In the genomic region with DNA sequence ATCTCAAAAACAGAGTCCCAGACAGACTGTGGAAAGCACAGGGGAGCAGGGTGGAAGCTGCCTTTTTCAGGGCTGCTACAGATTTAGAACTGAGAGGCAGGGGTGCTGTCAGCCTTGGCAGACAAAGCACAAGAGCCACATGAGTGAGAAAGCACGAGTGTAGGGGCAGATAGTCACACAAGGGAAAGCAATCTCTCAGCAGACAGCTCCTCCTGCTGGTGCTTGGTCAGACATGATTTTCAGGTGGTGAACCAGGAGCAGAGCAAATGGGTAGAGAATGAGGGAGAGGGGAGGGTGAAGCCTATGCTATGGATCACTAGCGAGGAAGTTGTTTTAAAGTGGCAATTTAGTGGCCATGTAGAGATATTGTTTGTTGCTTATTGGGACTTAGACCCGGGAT, we compare ENCODE assay signal across 12 mouse cellular contexts.
DNase-seq lines count a peak whose midpoint lies in the region; ATAC-seq and TF ChIP-seq lines count a peak whose summit lies in the region.
"Had no signal": no experiment of that assay in that cellular context is flagged by ENCODE, and none has a peak within 500 bp of the region (broad histone marks: within the 10 kb centered on the region; RNA-seq: fewer than 3 reads in every experiment).

No protein-coding gene starts in this region.

- ATAC-seq in kidney, postnatal 0 days (replicated peaks; ENCODE audit: low FRiP score, low read depth): no peak

- 45% methylated on average over 3 of the region's 3 CpGs for WGBS in kidney, postnatal 0 days

- no peaks in the 10 kb centered on the region for H3K36me3 ChIP-seq in kidney, postnatal 0 days (ENCODE audit: insufficient read depth, low read length)
- H3K36me3 ChIP-seq: hindbrain, embryonic 10.5 days; limb, embryonic 15.5 days had no signal

- no peaks in the 10 kb centered on the region for H3K9me3 ChIP-seq in kidney, postnatal 0 days (replicated peaks; ENCODE audit: low read length)
- H3K9me3 ChIP-seq: hindbrain, embryonic 10.5 days; limb, embryonic 15.5 days had no signal

- peak; percentile 60 for TF ChIP-seq CTCF in kidney, postnatal 0 days (IDR thresholded peaks at IDR 0.05; ENCODE audit: low read depth)

- DNase-seq in kidney, postnatal 0 days (ENCODE audit: low spot score): peak; percentile 6
- no peak for DNase-seq in kidney, postnatal 14 days
- peak; percentile 14 for DNase-seq in right cerebral cortex, postnatal 14 days
- DNase-seq in right cerebral cortex, postnatal 36 days (ENCODE audit: low spot score in 2 of 2): no peak
- DNase-seq in embryo, embryonic 10 days (ENCODE audit: low spot score): peak; percentile 8
- no peak for DNase-seq in adrenal gland, postnatal 36 days
- DNase-seq in kidney, adult 9 months: no peak
- DNase-seq: heart, adult 2 months; layer of hippocampus, adult 9-11 months; thymus, postnatal 25 days had no signal

- no peak overlapping the region for H3K27ac ChIP-seq in kidney, postnatal 0 days
- H3K27ac ChIP-seq: heart, adult 2 months; hindbrain, embryonic 10.5 days; limb, embryonic 15.5 days had no signal

- no peaks in the 10 kb centered on the region for H3K4me1 ChIP-seq in kidney, postnatal 0 days (replicated peaks; ENCODE audit: insufficient read depth, low read length)
- H3K4me1 ChIP-seq: hindbrain, embryonic 10.5 days; limb, embryonic 15.5 days had no signal

- no peak overlapping the region for H3K4me2 ChIP-seq in kidney, postnatal 0 days (ENCODE audit: low read length)
- H3K4me2 ChIP-seq: limb, embryonic 15.5 days had no signal

- no peaks in the 10 kb centered on the region for H3K27me3 ChIP-seq in kidney, postnatal 0 days (ENCODE audit: insufficient read depth, low read length)
- H3K27me3 ChIP-seq: limb, embryonic 15.5 days had no signal

- no peak overlapping the region for H3K9ac ChIP-seq in kidney, postnatal 0 days (ENCODE audit: low read depth, low read length)
- H3K9ac ChIP-seq: limb, embryonic 15.5 days had no signal

- H3K4me3 ChIP-seq in kidney, postnatal 0 days (replicated peaks; ENCODE audit: low read depth, low read length): no peak overlapping the region
- H3K4me3 ChIP-seq: heart, adult 2 months; hindbrain, embryonic 10.5 days; limb, embryonic 15.5 days had no signal

Comparison
In these comparisons a context has a peak if more than half of its experiments do, and no peak if none do; other contexts are left out.
1. DNase-seq: peak in kidney, postnatal 0 days (single experiment), right cerebral cortex, postnatal 14 days (single experiment) and embryo, embryonic 10 days (single experiment); none in kidney, postnatal 14 days (single experiment), right cerebral cortex, postnatal 36 days (0 of 2), adrenal gland, postnatal 36 days (0 of 2) and kidney, adult 9 months (single experiment).